Mouse (Mus musculus): Measurements from ENCODE around the gene Cela2a.
A peak's percentile ranks its signal among the peaks of the same experiment; 100 is the strongest.
"Not testable (repeated sequence)": the region's sequence is repeated elsewhere in the genome, so short reads cannot be mapped to it uniquely, and the experiment has no call there.

Gene Cela2a

DNA sequence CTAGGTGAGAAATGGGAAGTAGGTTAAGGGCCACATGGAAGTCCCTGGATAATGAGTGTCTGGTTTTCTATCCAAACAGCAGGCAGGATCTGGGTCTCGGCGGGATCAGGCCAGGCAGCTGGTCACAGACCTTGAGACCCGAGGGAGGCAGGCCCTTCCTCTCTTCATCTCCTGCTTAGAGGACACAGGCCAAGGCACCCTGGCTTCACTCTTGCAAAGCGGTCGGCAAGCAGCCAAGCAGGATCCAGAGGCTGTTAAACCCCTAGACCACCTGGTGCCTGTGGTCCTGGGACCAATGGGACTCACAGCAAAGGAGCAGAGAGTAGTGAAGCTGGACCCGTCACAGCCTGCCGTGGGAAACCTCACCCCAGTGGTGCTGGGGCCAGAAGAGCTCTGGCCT, 29.6 kb downstream of the Cela2a start:
- no peak for DNase-seq

DNA sequence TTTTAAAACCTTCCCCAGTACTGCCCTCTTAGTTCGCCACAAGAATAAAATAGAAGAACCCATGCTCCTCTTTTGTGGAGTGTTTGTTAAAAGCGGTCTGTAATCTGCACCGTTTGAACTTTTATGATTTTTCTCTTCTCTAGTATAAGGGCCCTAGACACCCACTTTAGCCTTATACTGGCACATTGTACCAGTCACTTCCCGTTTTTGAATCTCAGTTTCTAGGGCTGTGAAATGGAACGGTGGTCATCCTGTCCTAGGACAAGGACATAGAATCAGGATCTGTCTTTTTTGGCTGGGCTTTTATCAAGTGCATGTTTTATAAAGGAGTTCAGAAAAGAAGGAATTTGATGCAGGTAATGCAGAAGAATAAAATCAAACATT, 31.8 kb downstream of the Cela2a start:
- DNase-seq: no peak

DNA sequence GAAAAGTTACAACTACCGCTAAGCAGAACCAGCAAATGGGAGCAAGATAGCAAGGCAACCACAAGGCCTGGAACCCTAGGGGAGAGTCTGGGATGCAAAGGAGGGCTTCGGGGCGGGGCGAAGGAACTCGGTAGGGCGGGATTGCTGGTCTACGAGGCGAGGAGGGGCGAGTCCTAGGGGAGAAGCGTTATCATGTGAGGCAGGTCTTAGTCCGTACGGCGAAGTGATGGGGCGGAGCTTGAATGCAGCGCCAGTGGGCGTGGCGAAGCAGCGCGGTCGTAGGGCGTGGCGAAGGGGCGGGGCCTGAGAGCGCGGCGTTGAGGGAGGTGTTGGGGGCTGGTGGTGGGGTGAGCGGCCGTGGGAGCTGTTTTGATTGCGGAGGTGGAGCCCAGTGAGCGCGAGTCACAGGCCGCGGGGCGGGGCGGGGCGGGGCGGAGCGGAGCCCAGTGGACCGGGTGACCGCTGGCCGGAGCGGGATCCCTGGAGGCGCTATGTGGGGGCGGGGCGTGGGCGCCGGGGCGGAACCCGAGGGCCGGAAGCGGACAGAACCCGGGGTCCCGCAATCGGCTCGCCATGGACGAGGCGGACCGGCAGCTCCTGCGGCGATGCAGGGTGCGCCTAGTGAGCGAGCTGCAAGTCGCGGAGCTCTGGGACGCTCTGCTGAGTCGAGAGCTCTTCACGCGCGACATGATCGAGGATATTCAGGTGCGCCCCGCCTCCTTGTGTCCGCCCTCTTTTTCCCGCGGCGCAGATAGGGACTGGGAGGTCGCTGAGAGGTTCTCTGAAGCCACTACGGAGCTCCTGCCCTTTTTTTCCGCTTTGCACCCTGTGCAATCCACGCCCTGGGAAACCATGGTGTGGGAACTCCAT, 32.4 kb downstream of the Cela2a start, which contains the start of gene Casp9:
Gene Casp9 (plus strand): TSS at position 331 of the 870 bp plus-strand sequence.
- DNase-seq: peak; percentile 98

DNA sequence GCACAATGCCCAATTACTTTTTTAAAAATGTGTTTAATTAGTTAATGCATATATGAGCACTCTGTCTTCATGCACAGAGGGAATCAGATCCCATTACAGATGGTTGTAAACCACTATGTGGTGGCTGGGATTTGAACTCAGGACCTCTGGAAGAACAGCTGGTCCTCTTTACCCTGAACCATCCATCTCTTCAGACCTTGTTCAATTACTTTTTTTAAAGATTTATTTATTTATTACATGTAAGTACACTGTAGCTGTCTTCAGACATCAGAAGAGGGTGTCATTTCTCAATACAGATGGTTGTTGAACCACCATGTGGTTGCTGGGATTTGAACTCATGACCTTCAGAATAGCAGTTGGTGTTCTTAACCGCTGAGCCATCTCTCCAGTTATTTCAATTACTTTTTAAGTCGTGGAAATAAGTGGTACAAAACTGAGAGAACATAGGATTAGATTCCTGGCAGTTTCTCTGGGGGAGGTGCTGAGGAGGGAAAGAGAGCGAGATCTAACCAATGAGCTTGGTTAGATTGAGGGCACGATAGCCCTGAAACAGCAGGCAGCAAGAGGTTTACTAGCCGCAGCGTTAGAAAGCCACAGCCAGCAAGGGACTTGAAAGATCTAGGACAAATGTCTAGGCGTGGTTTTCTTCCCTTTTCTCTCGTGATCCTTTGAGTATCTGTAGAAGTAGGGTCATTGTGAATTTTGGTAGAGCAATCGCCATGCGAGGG, 33.2 kb downstream of the Cela2a start:
- no peak for DNase-seq

DNA sequence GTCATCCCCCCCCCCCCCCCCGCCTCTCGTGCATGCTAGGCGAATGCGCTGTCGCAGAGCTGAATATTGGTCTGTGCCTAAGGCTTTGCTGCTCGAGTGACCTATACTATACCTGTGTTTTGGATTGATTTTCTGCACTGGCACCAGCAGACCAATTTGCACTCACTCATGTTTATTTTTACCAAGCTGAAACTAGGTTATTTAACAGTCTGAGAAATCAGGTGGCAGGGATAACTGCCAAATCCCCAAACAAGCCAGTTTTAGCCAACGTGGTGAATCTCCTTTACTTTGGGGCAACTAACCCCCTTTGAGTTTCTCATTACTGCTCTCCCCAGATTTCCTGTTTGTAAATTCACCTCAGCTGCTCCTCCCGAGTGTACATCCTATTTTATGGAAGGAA, 34.0 kb downstream of the Cela2a start:
- DNase-seq: no peak

DNA sequence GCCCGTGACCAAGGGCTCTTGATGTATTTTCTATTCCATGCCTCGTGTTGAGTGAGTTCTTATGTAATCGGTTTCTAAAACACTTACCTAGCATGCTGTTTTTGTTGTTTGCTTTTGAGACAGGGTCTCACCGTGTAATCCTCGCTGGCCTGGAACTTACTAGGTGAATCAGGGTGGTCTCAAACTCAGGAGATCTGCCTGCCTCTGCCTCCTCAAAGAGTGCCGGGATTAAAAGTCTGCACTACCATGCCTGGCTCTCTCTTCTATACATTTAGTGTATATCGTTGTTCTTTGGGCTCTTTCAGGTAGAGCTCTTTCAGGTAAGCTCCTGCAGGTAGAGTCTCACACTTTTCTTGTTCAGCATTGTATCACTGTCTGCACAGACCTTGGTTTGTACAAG, 34.5 kb downstream of the Cela2a start:
- no peak for DNase-seq

DNA sequence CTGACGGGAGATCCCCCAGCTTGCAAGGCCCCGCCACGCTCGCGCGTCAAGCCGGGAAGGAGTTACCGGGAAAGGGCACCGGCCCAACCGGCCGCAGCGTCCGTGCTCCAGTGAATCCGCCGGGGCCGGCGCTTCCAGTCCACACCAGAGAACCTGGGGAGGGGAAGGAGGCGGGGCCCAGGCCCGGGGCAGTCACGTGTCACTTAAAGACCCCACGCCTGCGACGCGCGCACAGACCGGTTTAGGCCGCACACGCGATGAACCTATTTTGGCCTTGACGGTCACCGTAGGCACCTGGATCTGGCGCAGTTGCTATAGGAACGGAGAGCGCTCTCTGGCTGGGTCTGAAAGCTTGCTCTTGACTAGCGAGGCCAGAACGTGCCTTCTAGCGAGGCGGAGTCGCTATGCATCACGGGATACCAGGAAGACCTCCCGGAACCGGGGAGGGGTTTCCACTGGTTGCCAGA, 35.4 kb downstream of the Cela2a start, which contains the start of gene Dnajc16:
Gene Dnajc16 (minus strand): TSS at position 408 of the 467 bp plus-strand sequence.
- DNase-seq: peak; percentile 96

DNA sequence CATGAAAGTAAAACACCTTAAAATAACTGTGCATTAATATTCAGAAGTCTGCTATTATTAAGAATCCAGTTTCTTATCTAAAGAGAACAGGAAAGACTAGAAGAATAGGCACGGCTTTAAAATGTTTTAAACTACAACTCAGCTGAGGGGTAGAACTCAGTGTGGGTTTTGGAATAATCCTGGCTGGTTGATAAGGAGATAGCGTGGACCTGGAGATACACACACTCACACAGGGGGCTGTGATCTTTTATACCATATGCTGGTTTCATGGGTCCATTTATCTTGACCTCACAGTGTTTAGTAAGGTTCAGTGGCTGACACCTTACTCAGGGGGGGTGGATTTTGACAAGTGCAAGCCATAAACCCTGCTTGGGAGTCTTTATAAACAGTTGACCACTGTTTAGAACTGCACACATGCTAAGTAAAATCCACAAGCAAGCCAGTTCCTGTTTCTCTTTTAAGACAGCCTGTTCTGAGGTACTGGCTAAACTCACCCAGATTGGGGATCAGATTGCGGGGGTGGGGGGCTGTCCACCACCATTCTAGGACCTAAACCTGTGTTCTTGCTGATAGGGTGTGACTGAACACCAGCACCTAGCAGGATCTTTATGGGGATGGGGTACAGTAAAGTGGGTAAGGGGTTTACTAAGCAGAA, 36.3 kb downstream of the Cela2a start:
- DNase-seq: no peak

DNA sequence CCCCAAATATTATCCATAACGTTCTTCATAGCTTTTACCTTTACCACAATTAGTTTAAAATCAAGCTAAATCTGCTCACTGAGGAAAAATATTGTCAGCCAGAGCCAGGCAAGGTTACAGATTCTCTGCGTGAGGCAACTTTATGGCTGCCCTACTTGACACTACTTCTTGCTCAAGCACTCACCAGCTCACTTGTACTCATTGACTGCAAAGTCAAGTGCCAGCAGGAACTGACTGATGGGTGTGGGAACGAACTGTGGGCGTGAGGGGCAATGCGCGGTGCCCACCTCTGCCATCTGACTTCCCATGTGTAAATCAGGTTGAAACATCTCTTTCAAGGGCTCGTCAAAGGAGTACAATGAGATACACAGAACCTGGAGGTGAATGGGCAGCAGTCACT, 38.5 kb downstream of the Cela2a start:
- no peak for DNase-seq

DNA sequence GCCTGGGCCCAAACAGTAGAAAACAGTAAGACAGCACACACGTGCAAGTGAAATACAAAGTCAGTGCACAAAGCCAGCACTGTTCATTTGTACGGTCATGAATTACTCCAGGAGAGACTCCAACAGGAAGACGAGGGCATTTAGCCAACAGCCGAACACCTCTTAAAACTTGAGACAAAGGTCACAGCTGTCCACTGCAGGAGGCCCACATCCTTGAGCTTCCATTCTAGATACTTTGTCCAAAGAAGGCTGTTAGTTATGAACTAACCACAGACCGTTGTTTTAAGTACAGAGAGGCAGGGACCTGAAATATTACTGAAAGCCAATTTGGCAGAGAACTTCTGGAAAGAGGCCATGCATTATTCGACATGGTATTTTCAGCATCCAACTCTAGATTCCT, 38.9 kb downstream of the Cela2a start:
- no peak for DNase-seq

DNA sequence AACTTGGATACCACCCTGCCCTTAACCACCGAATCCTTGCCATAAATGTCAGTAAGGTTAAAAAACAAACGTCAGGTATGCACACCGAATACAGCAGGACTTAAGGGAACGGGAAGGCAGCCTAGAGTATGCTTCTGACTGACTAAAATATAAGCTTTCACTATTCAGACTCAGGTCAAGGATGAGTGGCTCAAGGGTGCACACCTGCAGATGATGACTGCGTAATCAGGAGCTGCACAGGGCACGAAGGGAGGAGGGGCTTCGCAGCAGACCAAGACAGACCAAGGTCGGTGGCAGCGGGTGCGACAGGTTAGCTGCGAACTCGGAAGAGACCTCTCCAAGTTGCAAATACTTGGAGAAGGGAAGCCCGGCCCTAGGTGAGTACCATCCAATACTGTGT, 39.8 kb downstream of the Cela2a start:
- no peak for DNase-seq

DNA sequence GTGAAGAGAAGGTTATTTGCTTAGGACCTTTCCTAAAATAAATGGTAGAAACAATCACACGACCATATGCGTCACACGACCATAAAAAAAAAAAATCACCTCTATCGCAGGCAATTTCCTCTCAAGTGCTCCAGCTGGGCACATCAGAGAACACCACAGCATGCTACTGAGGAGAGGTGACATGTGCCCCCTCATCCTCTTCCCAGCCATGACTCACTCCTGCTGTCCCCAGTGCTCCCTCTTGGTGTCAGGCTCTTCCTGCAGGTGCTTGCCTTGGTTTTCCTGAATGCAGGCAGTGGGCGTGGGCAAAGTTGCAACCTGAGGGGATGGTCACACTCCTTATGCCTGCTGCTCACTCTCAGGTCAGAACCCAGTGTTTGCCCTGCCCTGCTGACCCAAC, 41.1 kb downstream of the Cela2a start:
- DNase-seq: no peak

DNA sequence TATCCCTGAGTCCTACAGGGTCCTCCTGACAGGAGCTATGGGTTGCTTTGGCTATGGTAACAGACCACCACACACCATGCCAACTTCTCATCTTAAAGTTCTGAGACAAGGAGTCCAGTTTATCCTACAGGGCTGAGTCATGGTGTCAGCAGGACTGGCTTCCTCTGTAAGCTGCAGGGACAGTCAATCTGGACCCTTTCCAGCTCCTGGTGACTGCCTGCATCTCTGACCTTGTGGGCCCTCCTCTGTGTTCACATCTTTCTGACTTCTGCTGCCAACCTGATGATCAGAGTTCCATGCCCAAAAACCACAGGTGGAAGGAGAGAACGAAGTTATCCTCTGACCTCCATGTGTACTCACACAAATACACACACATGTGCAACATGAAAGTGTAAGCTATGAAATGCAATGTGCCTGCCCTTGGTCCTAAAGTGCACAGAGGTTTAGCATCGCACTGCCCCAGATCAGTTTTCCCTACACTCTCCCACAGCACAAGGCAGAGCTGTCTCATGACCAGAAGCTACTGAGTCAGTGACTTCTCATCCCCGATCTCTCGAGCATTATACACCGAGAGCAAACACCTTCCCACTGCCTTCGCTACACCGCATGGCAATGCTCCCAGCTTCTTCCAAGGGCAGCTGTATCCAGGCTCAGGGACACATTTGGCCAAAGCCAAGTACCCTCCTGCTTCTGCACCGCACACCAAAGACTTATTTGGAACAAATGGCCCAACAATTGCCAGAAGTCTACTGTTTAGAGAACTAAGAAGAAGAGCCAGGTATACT, 44.6 kb downstream of the Cela2a start:
- no peak for DNase-seq

DNA sequence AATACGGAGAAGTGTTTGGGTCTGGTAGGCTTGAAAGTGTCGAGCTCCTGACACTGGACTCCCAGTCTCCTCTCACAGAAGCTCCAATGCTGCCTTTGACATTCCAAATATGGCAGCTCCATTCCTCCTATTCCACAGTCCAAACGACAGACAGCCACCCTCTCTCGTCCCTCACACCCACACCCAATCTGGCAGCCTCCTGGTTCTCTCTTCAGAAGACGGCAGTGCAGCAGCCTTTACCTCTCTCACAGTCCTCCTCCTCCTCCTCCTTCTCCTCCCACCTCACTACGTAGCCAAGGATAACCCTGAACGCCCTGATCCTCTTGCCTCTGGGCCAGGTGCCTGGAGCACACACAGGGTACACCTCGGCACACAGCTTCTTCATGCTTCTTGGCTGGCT, 46.1 kb downstream of the Cela2a start:
- DNase-seq: no peak

DNA sequence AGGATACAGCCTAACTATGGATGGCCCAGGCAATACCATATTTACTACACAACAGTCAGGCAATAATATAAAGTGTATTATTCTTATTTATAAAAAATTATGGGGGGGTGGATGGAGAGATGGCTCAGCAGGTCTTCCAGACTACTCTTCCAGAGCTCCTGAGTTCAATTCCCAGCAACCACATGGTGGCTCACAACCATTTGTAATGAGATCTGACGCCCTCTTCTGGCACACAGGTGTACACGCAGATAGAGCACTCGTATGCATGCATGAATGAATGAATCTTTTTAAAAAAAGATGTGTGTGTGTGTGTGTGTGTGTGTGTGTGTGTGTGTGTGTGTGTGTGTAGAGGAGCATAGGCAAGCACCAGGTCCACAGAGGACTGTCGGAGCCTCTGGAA, 52.9 kb downstream of the Cela2a start:
- DNase-seq: not testable (repeated sequence)

DNA sequence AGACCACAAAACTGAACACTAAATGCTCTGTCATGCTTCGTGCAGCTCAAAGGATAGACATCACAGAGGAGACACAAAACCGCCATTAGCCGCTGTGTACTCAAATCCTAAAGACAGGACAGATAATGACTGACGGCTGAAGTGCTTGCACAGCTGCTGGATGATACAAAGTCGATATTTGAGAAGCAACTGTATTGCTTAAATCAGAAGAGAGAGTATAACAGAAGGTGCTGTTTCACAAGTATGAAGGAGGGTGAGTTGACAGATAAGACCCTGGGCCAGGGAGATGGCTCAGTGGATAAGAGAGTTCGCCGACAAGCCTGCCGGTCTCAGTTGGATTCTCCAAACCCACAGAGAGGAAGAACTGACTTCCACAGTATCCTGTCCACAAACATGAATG, 54.1 kb downstream of the Cela2a start:
- DNase-seq: no peak

DNA sequence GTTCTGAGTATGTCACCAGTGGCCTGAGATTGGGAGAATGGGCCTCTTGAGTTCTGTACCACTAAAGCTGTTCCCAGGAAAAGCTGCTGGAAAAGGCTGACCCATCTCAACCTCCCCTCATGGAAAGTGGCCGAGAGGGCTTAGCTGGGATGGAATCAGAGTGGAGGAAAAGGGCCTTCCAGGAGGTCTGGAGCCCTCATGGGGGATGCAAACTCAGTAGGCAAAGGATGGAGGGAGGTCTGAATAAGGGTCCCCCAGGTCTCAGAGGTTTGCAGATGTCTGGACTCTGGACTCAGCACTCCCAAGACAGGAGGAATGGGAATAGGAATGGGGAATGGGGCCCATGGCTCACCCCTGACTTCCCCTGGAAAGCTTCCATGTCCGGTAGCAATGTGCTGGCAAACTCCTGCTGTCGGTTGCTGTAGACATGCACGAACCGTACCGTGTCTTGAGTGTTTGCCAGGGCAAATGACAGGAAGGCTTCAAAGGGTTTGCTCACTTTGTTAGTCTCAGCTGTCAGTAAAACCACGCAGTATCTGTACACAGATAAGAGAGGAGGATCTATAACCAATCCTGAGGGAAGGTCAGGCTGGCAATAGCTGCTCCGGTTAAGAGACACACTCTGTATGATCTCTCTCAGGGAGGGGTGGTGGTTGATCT, 56.3 kb downstream of the Cela2a start:
- DNase-seq: no peak

DNA sequence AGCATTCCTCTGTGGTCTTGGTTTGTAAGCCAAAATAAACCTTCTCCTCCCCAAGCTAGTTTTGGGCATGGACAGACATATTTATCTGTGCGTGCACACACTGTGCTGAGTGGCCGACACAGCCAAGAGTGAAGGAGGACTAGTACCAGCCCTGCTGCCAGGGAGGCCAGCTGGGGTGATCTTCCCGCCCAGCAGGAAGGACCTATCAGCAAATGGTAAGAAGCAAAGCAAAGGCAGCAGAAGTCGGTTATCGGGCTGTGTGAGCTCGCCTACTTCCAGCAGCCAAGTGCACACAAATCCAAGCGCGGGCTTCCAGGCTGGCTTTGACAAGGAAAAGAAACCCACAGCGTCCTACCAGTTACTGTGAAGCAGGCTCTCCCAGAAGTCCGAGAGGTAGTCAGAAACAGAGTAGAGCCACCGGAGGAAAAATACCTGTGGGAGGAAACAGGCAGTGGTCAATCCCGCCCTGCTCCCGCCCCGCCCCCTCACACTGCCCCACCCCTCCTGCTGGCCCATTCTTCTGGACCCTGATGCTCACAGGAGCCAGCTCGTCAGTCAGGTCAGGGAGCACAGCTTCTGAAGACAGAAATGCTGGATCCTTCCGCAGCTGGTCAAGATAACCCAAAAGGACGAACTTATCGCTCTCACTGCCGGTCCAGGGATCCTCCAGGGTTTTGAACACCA, 58.5 kb downstream of the Cela2a start:
- no peak for DNase-seq

DNA sequence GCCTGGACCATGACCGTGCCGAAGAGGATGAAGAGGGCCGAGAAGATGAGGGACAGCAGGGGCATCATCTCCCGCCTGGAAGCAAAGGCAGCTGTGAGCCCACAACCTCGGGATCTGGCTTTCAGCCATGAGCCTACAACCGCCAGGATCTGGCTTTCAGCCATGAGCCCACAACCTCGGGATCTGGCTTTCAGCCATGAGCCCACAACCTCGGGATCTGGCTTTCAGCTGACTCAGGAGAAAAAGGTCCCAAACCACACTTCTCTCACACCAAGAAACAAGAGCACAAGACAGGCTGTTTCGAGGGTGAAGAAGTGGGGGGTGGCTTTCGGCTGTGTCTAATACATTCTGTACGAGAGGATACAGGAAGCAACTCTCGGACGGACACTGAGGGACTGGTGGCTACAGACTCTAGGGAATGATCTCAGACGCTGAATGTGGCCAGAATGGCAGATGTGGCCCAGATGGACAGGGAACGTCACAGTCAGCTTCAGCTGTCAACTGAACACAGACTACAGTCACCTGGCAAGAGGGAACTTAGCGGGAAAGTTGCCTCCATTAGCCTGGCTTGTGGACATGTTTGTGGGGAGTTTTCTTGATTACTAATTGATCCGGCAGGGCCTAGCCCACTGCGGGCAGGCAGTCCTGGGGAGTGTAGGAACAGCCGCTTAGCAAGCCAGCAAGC, 59.1 kb downstream of the Cela2a start:
- DNase-seq: no peak

DNA sequence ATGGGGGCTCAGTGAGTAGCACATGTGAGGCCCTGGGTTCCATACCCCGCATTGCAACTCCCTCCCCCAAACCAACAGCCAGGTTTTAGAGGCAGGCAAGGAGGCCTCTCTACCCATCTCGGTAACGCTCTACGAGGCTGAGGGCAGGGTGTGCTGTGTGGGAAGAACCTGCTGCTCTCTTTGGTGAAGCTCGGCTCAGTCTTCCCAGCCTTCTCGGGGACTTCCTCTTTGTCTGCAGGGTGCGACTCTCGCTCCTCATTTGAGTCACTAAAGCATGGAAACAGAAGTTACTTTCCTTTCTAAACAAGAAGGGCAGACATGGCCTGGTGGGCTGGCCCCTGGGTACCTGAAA, 59.7 kb downstream of the Cela2a start:
- DNase-seq: no peak

DNA sequence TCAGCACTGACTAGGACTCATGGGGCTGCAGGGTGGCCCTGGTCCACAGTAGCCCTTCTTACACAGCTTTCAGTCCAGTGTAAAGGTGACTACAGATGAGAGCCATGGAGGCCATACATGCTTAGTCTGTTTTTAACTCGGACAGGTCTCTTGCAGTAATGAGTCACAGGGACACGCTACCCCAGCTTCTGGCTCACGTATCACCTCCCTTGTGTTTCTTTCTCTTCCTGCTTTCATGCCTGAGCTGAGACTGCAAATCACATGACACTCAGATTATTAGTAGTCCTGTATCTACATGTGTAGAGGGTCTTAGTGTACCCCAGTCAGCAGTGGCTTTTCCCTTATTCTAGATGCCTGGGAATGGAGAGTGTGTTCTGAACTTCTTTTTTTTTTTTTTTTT, 61.0 kb downstream of the Cela2a start:
- no peak for DNase-seq
